Mouse (Mus musculus): ENCODE measurements around the gene Nupl1. TPM values are rescaled to one million over a fixed set of nuclear protein-coding genes. Genes with fewer than 3 reads are reported as not detected.

The Nupl1 gene
- total and polyA plus RNA-seq, 2 experiments from 2014 or later: 0.04 TPM; not detected in 1

DNA sequence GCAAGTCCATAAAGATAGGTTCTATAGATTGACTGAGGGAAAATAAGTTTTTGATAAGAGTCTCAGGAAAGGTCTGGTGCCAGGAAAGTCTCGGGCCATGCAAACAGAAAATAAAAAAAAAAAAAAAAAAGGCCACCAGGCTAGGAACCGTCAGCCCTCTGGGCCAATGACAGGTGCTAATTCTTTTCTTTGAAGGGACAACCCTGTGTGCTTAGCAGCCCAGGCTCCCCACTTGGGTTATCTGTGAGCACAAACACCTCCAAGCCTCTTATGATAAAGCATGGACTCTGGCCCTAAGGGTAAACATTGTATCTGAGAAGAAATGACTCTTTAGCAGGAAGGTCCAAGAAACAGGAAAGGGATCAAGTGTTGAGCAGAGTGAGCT lies 72.7 kb downstream of the Nupl1 start:
- Histone ChIP-seq H3K27me3 (ENCODE audit: control insufficient read depth, insufficient read depth, low read length) (no peaks in the 10 kb centered on the region; the same call in 1 of the 2 replicates), H3K4me3 (ENCODE audit: low read depth, low read length) (no peak overlapping the region)
- 18% methylated on average over 2 of the region's 2 CpGs for WGBS

GRCm38 (mm10) chr14:60177614-60178570 lies 73.3 kb downstream of the Nupl1 start:
- Histone ChIP-seq H3K4me2 (ENCODE audit: low read depth, low read length) (peak overlapping the region; percentile 97), H3K4me3 (ENCODE audit: low read depth, low read length) (peak overlapping the region; percentile 77), H3K27ac (ENCODE audit: low read depth) (peak overlapping the region; percentile 73), H3K9ac (replicated peaks; ENCODE audit: low read depth, low read length) (peak overlapping the region; percentile 79), H3K4me1 (ENCODE audit: control insufficient read depth, insufficient read depth) (peaks cover 7% of the 10 kb centered on the region; the same call in 1 of the 2 replicates), H3K27me3 (ENCODE audit: control insufficient read depth, insufficient read depth, low read length) (no peaks in the 10 kb centered on the region; the same call in 1 of the 2 replicates), H3K36me3 (replicated peaks; ENCODE audit: control insufficient read depth, insufficient read depth, low read length) (no peaks in the 10 kb centered on the region), H3K9me3 (replicated peaks; ENCODE audit: control insufficient read depth, low read length) (no peaks in the 10 kb centered on the region)
- WGBS: 16% methylated on average over 35 of the region's 37 CpGs
- ATAC-seq (ENCODE audit: insufficient read depth, low read depth) (no peak; the same call in none of the 2 replicates), DNase-seq (ENCODE audit: low spot score) (no peak)
- TF ChIP-seq CTCF (IDR thresholded peaks at IDR 0.05; ENCODE audit: low read depth) (no peak), EP300 (IDR thresholded peaks at IDR 0.05; ENCODE audit: low read depth) (no peak)

More for the DNA sequence above, 72.7 kb downstream of the Nupl1 start:
- no peak for ATAC-seq (ENCODE audit: insufficient read depth, low read depth)
- Histone ChIP-seq H3K4me2 (ENCODE audit: low read depth, low read length) (peak overlapping the region; percentile 97), H3K4me1 (ENCODE audit: control insufficient read depth, insufficient read depth) (peaks cover 5% of the 10 kb centered on the region; the same call in 1 of the 2 replicates), H3K36me3 (replicated peaks; ENCODE audit: control insufficient read depth, insufficient read depth, low read length) (no peaks in the 10 kb centered on the region), H3K9me3 (replicated peaks; ENCODE audit: control insufficient read depth, low read length) (no peaks in the 10 kb centered on the region), H3K27ac (ENCODE audit: low read depth) (no peak overlapping the region), H3K9ac (replicated peaks; ENCODE audit: low read depth, low read length) (no peak overlapping the region)
- TF ChIP-seq EP300 (IDR thresholded peaks at IDR 0.05; ENCODE audit: low read depth): no peak
- no peak for TF ChIP-seq CTCF (IDR thresholded peaks at IDR 0.05; ENCODE audit: low read depth)
- no peak for DNase-seq (ENCODE audit: low spot score)

- ATAC-seq (ENCODE audit: insufficient read depth, low read depth) (peak; percentile 87), DNase-seq (ENCODE audit: low spot score) (peak; percentile 40)
- peak overlapping the region; percentile 79 for H3K9ac ChIP-seq (replicated peaks; ENCODE audit: low read depth, low read length)
- H3K4me2 ChIP-seq (ENCODE audit: low read depth, low read length): peak overlapping the region; percentile 97
- TF ChIP-seq CTCF (IDR thresholded peaks at IDR 0.05; ENCODE audit: low read depth) (no peak), EP300 (IDR thresholded peaks at IDR 0.05; ENCODE audit: low read depth) (no peak)
- H3K36me3 ChIP-seq (replicated peaks; ENCODE audit: control insufficient read depth, insufficient read depth, low read length): no peaks in the 10 kb centered on the region
- no peaks in the 10 kb centered on the region for H3K9me3 ChIP-seq (replicated peaks; ENCODE audit: control insufficient read depth, low read length)
- H3K27ac ChIP-seq (ENCODE audit: low read depth): peak overlapping the region; percentile 73
- WGBS: 1% methylated on average over 63 of the region's 84 CpGs
- peaks cover 13% of the 10 kb centered on the region for H3K4me1 ChIP-seq (ENCODE audit: control insufficient read depth, insufficient read depth)
- H3K4me3 ChIP-seq (ENCODE audit: low read depth, low read length): peak overlapping the region; percentile 77
- no peaks in the 10 kb centered on the region; the same call in 1 of the 2 replicates for H3K27me3 ChIP-seq (ENCODE audit: control insufficient read depth, insufficient read depth, low read length)
These were observed 74.2 kb downstream of the Nupl1 start for GRCm38 (mm10) chr14:60176891-60177613.

- H3K27me3 ChIP-seq (ENCODE audit: control insufficient read depth, insufficient read depth, low read length): no peaks in the 10 kb centered on the region; the same call in 1 of the 2 replicates
- ATAC-seq (ENCODE audit: insufficient read depth, low read depth) (peak; percentile 24), DNase-seq (ENCODE audit: low spot score) (no peak)
- no peaks in the 10 kb centered on the region for H3K9me3 ChIP-seq (replicated peaks; ENCODE audit: control insufficient read depth, low read length)
- peak overlapping the region; percentile 97 for H3K4me2 ChIP-seq (ENCODE audit: low read depth, low read length)
- H3K36me3 ChIP-seq (replicated peaks; ENCODE audit: control insufficient read depth, insufficient read depth, low read length): no peaks in the 10 kb centered on the region
- peak overlapping the region; percentile 79 for H3K9ac ChIP-seq (replicated peaks; ENCODE audit: low read depth, low read length)
- H3K27ac ChIP-seq (ENCODE audit: low read depth): peak overlapping the region; percentile 73
- H3K4me3 ChIP-seq (ENCODE audit: low read depth, low read length): peak overlapping the region; percentile 77
- 29% methylated on average over 9 of the region's 9 CpGs for WGBS
- peaks cover 19% of the 10 kb centered on the region for H3K4me1 ChIP-seq (ENCODE audit: control insufficient read depth, insufficient read depth)
- TF ChIP-seq EP300 (IDR thresholded peaks at IDR 0.05; ENCODE audit: low read depth) (no peak), CTCF (IDR thresholded peaks at IDR 0.05; ENCODE audit: low read depth) (no peak)
These were observed 74.8 kb downstream of the Nupl1 start for GRCm38 (mm10) chr14:60176469-60176890.
